Mouse (Mus musculus): ENCODE measurements around the gene Klf11.
A peak's percentile ranks its signal among the peaks of the same experiment; 100 is the strongest.

DNA sequence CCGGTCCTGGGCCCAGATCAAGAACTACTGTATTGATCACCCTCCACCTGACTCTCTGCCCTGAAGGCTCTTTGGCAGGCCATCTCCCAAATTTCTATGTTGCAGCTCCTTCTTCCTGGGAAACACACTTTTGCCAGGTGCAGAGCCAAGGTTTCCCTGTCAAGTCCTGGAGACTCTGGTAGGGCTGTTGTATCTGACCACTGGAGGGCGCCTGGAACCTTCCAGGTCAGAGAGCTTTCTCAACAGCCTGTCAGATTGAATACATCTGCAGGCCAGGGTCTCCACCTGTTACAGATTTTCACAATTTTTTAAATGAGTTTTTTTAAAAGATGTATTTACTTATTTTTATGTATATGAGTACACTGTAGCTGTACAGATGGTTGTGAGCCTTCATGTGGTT is 47.8 kb upstream of the Klf11 start:
- TF ChIP-seq CTCF (conservative IDR thresholded peaks at IDR 0.05 in 1 of 2, IDR thresholded peaks at IDR 0.05 in 1 of 2; ENCODE audit: low read depth in 2 of 2, low read length in 2 of 2) (peak; percentile 25 to 92; a peak in 3 of 4 replicates), PAX5 (IDR thresholded peaks at IDR 0.05; ENCODE audit: low read length) (no peak), MEF2A (IDR thresholded peaks at IDR 0.05; ENCODE audit: borderline replicate concordance, low read depth, low read length) (no peak), EP300 (IDR thresholded peaks at IDR 0.05; ENCODE audit: low read length) (no peak), MAFK (IDR thresholded peaks at IDR 0.05; ENCODE audit: insufficient replicate concordance, low read length) (no peak), MYC (IDR thresholded peaks at IDR 0.05; ENCODE audit: low read depth, low read length) (no peak), USF2 (conservative IDR thresholded peaks at IDR 0.05; ENCODE audit: low read depth, low read length) (no peak), RCOR1 (conservative IDR thresholded peaks at IDR 0.05; ENCODE audit: low read depth, low read length) (no peak)
